Mouse (Mus musculus) megakaryocyte, embryonic 14.5 days (primary cell): ENCODE measurements at regions not wholly inside any gene's neighbourhood (a gene's known extent, or its start where the extent isn't known, plus 50 kb on each side); places are given as distances from the start of the nearest gene placed in this dataset.

Source experiments
- FLI1 ChIP-seq: IDR thresholded peaks from 2 replicates; pipeline ENCODE4 v1.6.1; 2012; ENCODE audit warnings: low read length, inconsistent platforms, mixed read lengths
- GATA1 ChIP-seq: IDR thresholded peaks from 3 replicates; pipeline ENCODE4 v1.6.1; 2012; ENCODE audit warnings: mixed read lengths, low read length, inconsistent platforms, borderline replicate concordance

GRCm38 (mm10) chr13:98417736-98418135 is 63.7 kb downstream of the Foxd1 start:
- TF ChIP-seq GATA1 (no peak), FLI1 (no peak)
